Mouse (Mus musculus): ENCODE results near the gene Espnl. TPM values are rescaled to one million over a fixed set of nuclear protein-coding genes. Genes with fewer than 3 reads are reported as not detected.

The Espnl gene
- polyA plus RNA-seq (2012; rRNA removed) = 0.01 and 0.03 TPM in 2 replicates

GRCm38 (mm10) chr1:91321760-91322438 is at the start of gene Espnl:
Gene Espnl (plus strand): TSS chr1:91322075.

DNA sequence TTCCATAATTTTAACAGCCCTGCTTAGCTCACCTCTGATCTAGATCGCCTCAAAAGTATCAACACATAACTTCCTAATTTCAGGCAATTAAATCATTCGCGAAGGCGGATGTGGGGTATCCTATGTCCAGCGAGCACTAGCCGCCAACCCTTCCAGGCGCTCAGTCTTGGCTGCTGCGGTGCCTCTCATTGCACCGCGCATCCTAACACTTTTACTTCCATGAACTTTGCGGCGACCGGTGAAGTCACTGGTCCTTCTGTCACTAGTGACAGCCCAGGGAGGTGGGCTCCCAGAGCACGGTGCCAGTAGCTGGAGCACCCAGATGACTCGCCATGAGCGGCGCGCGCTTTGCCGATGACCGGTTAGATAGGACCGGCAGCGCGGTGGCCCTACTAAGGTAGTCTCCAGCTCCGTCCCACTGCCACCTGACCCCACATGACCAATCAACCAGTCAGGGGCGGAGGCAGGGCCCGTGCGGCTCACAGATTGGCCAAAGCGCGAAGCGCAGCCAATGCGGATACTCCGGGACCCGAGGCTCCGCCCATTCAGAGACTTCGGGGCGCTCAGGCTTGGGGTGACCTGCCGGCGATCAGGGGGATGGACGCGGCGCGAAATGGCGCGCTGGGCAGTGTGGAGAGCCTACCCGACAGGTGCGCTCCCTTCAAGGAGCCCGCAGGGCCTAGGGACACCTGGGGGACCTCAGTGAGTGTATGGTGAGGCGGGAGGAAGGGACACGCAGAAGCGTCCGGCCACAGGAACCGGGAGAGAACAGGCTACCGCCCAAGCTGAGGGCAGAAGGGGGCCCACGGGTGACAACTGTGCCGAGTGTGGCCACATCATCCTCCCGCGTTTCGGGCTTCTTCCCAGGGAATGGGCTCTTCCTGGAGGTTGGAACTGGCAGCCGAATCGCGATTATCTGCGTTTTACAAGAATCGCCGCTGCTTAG is 23.8 kb upstream of the Espnl start, which contains the start of gene Scly:
Gene Scly, plus strand, starts transcription at position 540 of the 946 bp plus-strand sequence.

GRCm38 (mm10) chr1:91350841-91351240 is 29.0 kb downstream of the Espnl start, which contains the start of gene Klhl30:
Gene Klhl30 (plus strand): TSS chr1:91351016.

DNA sequence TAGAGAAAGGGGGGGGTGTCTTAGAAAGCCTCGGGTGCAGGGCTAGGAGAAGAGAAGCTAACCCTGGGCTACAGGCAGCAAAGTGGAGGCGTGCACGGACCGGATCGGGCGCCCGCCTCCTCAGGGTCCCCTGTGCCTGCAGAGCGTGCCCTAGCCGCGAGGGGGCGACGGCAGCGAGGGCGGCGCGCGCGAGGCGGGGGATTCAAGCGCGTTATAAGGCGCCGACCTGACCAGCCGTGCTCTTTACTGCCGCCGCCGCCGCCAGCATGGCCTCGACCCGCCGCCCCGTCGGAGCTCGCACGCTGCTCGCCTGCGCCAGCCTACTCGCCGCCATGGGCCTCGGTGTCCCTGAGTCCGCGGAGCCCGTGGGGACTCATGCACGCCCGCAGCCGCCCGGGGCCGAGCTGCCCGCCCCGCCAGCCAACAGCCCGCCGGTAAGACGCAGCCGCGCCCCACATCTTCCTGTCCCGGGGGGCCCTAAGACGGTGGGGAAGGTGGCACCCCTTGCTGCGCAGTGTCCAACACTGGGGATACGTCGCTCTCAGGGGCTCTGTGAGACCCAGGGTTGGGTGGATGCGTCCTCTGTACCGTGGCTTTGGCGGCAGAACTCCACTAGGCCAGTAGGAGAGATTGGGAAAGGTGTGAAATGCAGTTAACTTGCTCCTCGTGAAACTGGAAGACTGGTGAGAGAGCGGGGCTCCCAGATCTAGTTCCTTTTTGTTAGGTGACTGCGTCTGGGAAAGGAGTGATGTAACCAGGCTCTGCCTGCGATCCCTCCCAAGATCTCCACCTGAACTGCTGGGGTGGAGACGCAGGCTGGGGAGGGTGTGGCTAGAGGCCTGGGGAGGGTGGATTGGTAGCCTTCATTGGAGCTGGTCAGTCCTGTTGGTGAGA is 44.6 kb downstream of the Espnl start, which contains the start of gene Erfe:
Gene Erfe, plus strand, starts transcription at position 216 of the 894 bp plus-strand sequence.

Other genes starting within 250 kb of the Espnl start
- gene Rbm44, start 177.0 kb upstream of the Espnl start, polyA plus RNA-seq (2012; rRNA removed) = 1.3 and 1.6 TPM in 2 replicates
- 2.3 and 2.8 TPM in 2 replicates for gene Ramp1, start 142.3 kb upstream of the Espnl start, polyA plus RNA-seq (2012; rRNA removed)
- gene Ube2f, start 71.8 kb upstream of the Espnl start, polyA plus RNA-seq (2012; rRNA removed) = 37.2 and 42.0 TPM in 2 replicates
- gene Scly, start 23.7 kb upstream of the Espnl start, polyA plus RNA-seq (2012; rRNA removed) = 18.1 and 20.6 TPM in 2 replicates
- 0.10 TPM in 1 of 2 replicates, not detected in the other for gene Klhl30, start 28.9 kb downstream of the Espnl start, polyA plus RNA-seq (2012; rRNA removed)
- gene Erfe, start 44.4 kb downstream of the Espnl start, polyA plus RNA-seq (2012; rRNA removed) = 2.4 and 3.1 TPM in 2 replicates
- gene Ilkap, start 76.7 kb downstream of the Espnl start, polyA plus RNA-seq (2012; rRNA removed) = 51.0 and 52.4 TPM in 2 replicates
- 9.7 and 11.4 TPM in 2 replicates for gene Hes6, start 92.0 kb downstream of the Espnl start, polyA plus RNA-seq (2012; rRNA removed)
- 2.8 and 3.5 TPM in 2 replicates for gene Per2, start 137.2 kb downstream of the Espnl start, polyA plus RNA-seq (2012; rRNA removed)
- gene Traf3ip1, start 172.6 kb downstream of the Espnl start, polyA plus RNA-seq (2012; rRNA removed) = 3.9 and 4.0 TPM in 2 replicates
- 9.2 and 11.6 TPM in 2 replicates for gene Asb1, start 218.5 kb downstream of the Espnl start, polyA plus RNA-seq (2012; rRNA removed)

Measured in liver, embryonic 14 days (tissue).